Mouse (Mus musculus) cortical plate, adult 2 months (tissue): ENCODE measurements around the gene Zmiz1.

Experiments used
- CTCF ChIP-seq: fragments of 200-500 bp; IDR thresholded peaks from 2 replicates; pipeline ENCODE4 v1.5.1; 2011; ENCODE audit warnings: mild to moderate bottlenecking, control low read depth, low read length; ENCODE audit not compliant: insufficient read depth; ENCODE audit errors: extremely low read depth
- POLR2A ChIP-seq: fragments of 200-500 bp; IDR thresholded peaks from 2 replicates; pipeline ENCODE4 v1.6.1; 2011; ENCODE audit warnings: mild to moderate bottlenecking, low read length, control low read depth; ENCODE audit not compliant: insufficient read depth; ENCODE audit errors: extremely low read depth

- TF ChIP-seq POLR2A (no peak), CTCF (no peak)
Observed at GRCm38 (mm10) chr14:25588946-25589937, 130.3 kb downstream of the Zmiz1 start.
